Mouse (Mus musculus) neural tube, embryonic 14.5 days (tissue): Measurements from ENCODE around the gene Ccr1. TPM values are rescaled to one million over a fixed set of nuclear protein-coding genes. Genes with fewer than 3 reads are reported as not detected.

Experiments
- ATAC-seq: fragments of 200-750 bp; cut with Nextera tagmentation; 2 replicates; pipeline ENCODE4 v1.8.0; 2017; ENCODE audit warnings: low read depth, mild to moderate bottlenecking, moderate TSS enrichment, moderate library complexity
- H3K27ac ChIP-seq: fragments of 300-500 bp; sonication (generic); 2 replicates; pipeline ENCODE4 v1.5.1; 2014; ENCODE audit warnings: low read depth, mild to moderate bottlenecking, control low read depth, low read length, moderate library complexity, mixed read lengths
- H3K27me3 ChIP-seq: fragments of 300-500 bp; sonication (generic); 2 replicates; pipeline ENCODE4 v1.6.1; 2014; ENCODE audit warnings: low read length; ENCODE audit not compliant: control insufficient read depth, insufficient read depth
- H3K36me3 ChIP-seq: fragments of 300-500 bp; sonication (generic); 2 replicates; pipeline ENCODE4 v1.6.1; 2014; ENCODE audit warnings: low read length, mixed read lengths; ENCODE audit not compliant: control insufficient read depth, insufficient read depth
- H3K4me1 ChIP-seq: fragments of 300-500 bp; sonication (generic); 2 replicates; pipeline ENCODE4 v1.6.1; 2014; ENCODE audit warnings: low read length; ENCODE audit not compliant: control insufficient read depth, insufficient read depth
- H3K4me2 ChIP-seq: fragments of 300-500 bp; sonication (generic); 2 replicates; pipeline ENCODE4 v1.6.1; 2014; ENCODE audit warnings: mild to moderate bottlenecking, low read depth, low read length, control low read depth
- H3K4me3 ChIP-seq: fragments of 300-500 bp; sonication (generic); 2 replicates; pipeline ENCODE4 v1.5.1; 2014; ENCODE audit warnings: low read depth, low read length, control low read depth, mixed read lengths
- H3K9ac ChIP-seq: fragments of 300-500 bp; sonication (generic); replicated peaks from 2 replicates; pipeline ENCODE4 v1.6.1; 2014; ENCODE audit warnings: low read depth, mild to moderate bottlenecking, control low read depth, low read length, mixed read lengths
- H3K9me3 ChIP-seq: fragments of 300-500 bp; sonication (generic); 2 replicates; pipeline ENCODE4 v1.6.1; 2016; ENCODE audit warnings: low read length; ENCODE audit not compliant: control insufficient read depth
- WGBS: fragments of 180-500 bp; shearing (Covaris S2); extraction: QIAGEN DNeasy Blood & Tissue Kit; methylation state at CpG from one replicate; pipeline ENCODE4 v1.1.7; 2014; 5-methylcytosine and 5-hydroxymethylcytosine counted together
- polyA plus RNA-seq: library from polyadenylated mRNA; unstranded; fragments of >200 nt; fragmentation: Nextera tagmentation; extraction: Ambion mirVana; gene quantifications from 2 replicates; pipeline ENCODE4 v1.2.1, GENCODE M21; 2014

Ccr1 gene
- polyA plus RNA-seq, 1 experiment from 2014 or later, result 0.12 TPM

- no peak overlapping the region for H3K4me2 ChIP-seq
- H3K4me1 ChIP-seq, result no peaks in the 10 kb centered on the region
- H3K27ac ChIP-seq, result no peak overlapping the region
- H3K9me3 ChIP-seq, result no peaks in the 10 kb centered on the region
- H3K36me3 ChIP-seq, result no peaks in the 10 kb centered on the region
- no peak overlapping the region for H3K4me3 ChIP-seq
- no peak for ATAC-seq
- no peak overlapping the region for H3K9ac ChIP-seq
- no peaks in the 10 kb centered on the region for H3K27me3 ChIP-seq
These were observed 27.9 kb downstream of the Ccr1 start for GRCm38 (mm10) chr9:123940628-123941027.

- Histone ChIP-seq H3K4me2 (no peak overlapping the region), H3K9ac (no peak overlapping the region), H3K27me3 (no peaks in the 10 kb centered on the region), H3K4me1 (no peaks in the 10 kb centered on the region), H3K27ac (no peak overlapping the region), H3K36me3 (no peaks in the 10 kb centered on the region), H3K4me3 (no peak overlapping the region), H3K9me3 (no peaks in the 10 kb centered on the region)
- 92% methylated on average over 1 of the region's 1 CpGs for WGBS
- no peak for ATAC-seq
These were observed 28.3 kb downstream of the Ccr1 start for GRCm38 (mm10) chr9:123940168-123940567.

DNA sequence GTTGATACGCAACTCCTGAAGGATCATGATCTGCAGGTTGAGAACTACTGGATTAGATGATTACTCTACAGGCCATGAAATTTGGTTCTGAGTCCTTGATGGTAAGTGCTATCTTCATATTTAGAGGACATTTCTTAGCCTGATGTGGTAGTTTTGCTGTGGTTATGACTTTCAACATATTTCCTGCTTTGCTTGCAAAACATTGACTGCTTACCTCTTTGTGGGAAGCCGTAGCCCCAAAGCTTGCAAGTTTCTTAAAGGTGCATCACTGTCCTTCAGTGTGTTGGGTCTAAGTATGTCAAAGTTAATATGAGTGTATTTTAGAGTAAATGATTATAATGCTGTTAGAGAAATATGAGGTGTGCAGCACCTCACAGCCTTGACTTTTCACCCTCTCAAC lies 30.5 kb downstream of the Ccr1 start:
- no peak overlapping the region for H3K4me2 ChIP-seq
- H3K27ac ChIP-seq, result no peak overlapping the region
- WGBS, result 93% methylated on average over 2 of the region's 2 CpGs
- H3K4me3 ChIP-seq, result no peak overlapping the region
- H3K4me1 ChIP-seq, result no peaks in the 10 kb centered on the region
- ATAC-seq, result no peak
- H3K9ac ChIP-seq, result no peak overlapping the region
- H3K27me3 ChIP-seq, result no peaks in the 10 kb centered on the region
- H3K9me3 ChIP-seq, result no peaks in the 10 kb centered on the region
- H3K36me3 ChIP-seq, result no peaks in the 10 kb centered on the region

DNA sequence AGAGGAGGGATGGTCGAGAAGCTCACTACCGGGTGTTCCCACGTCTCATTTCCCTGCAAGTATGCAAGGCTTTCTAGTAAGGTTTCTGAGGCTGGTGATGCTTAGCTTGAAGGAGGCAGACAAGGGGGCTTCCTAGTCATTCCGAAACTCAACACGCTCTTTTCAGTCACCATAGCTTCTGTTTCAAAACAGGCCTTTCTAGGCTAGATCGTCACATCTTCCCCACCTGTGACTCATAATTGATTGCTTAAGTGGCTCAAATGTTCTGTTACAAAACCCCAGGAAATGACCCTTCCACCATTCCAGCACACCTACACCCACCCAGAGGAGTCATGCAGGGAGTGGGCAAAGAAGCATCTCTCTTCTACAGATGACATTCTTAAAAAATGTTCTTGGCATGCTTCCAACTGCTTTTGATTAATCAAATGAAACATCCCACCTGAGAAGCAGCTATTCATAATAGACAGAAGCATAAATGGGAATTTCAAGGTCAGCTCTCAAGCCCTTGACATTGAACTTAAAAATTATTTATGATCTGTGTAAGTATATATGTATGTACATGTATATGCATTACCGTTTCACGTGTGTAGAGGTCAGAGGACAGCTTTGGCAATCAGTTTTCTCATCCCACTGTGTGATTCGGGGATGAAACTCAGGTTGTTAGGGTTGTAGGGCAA lies 31.8 kb downstream of the Ccr1 start:
- H3K27ac ChIP-seq, result no peak overlapping the region
- H3K4me1 ChIP-seq, result no peaks in the 10 kb centered on the region
- WGBS, result 87% methylated on average over 9 of the region's 9 CpGs
- no peak overlapping the region for H3K4me3 ChIP-seq
- no peak overlapping the region for H3K4me2 ChIP-seq
- no peak overlapping the region for H3K9ac ChIP-seq
- no peaks in the 10 kb centered on the region for H3K27me3 ChIP-seq
- H3K36me3 ChIP-seq, result no peaks in the 10 kb centered on the region
- no peaks in the 10 kb centered on the region for H3K9me3 ChIP-seq
- no peak for ATAC-seq

DNA sequence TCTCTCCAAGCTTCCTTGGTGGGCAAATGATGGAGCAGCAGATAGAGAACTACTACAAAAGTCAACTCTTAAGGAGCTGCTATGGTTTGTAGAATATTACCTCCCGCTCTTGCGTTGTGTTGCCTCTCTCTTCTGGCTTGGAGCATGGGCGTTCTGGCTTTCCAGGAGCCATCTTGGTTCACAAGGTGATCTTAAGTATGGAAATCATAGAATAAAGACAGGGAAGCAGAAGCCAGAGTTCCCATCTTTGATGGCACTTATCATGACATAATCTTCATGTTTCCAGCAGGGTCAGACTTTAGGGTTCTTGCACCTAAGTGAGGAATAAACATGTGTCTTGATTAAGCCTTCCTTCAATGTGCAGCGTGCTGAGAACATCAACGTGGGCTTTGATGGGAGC lies 32.7 kb downstream of the Ccr1 start:
- no peak overlapping the region for H3K27ac ChIP-seq
- no peak overlapping the region for H3K4me2 ChIP-seq
- no peak overlapping the region for H3K4me3 ChIP-seq
- no peaks in the 10 kb centered on the region for H3K36me3 ChIP-seq
- no peak for ATAC-seq
- 91% methylated on average over 5 of the region's 5 CpGs for WGBS
- no peaks in the 10 kb centered on the region for H3K4me1 ChIP-seq
- H3K9me3 ChIP-seq, result no peaks in the 10 kb centered on the region
- no peaks in the 10 kb centered on the region for H3K27me3 ChIP-seq
- H3K9ac ChIP-seq, result no peak overlapping the region

DNA sequence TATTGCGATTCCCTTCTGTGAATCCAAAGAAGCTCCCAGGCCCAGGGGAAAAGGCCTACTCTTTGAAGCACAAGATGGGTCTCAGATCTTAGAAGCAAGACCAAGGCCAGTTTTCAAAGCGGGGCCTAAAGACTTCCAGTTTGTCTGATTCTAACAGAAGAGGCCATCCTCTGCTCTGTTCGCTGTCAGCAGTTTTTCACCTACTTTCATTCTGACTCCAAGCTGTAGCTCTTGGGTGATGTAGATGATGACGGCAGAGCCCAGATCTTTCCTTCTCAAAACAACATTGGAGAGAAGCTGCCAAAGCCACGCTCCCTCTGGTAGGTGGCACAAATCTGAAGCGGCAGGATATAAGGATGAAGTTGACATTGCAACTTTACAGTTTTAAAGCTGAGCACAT lies 33.1 kb downstream of the Ccr1 start:
- H3K4me2 ChIP-seq, result no peak overlapping the region
- H3K27me3 ChIP-seq, result no peaks in the 10 kb centered on the region
- ATAC-seq, result no peak
- H3K9ac ChIP-seq, result no peak overlapping the region
- no peaks in the 10 kb centered on the region for H3K9me3 ChIP-seq
- no peaks in the 10 kb centered on the region for H3K4me1 ChIP-seq
- H3K36me3 ChIP-seq, result no peaks in the 10 kb centered on the region
- no peak overlapping the region for H3K27ac ChIP-seq
- WGBS, result 92% methylated on average over 6 of the region's 6 CpGs
- no peak overlapping the region for H3K4me3 ChIP-seq

DNA sequence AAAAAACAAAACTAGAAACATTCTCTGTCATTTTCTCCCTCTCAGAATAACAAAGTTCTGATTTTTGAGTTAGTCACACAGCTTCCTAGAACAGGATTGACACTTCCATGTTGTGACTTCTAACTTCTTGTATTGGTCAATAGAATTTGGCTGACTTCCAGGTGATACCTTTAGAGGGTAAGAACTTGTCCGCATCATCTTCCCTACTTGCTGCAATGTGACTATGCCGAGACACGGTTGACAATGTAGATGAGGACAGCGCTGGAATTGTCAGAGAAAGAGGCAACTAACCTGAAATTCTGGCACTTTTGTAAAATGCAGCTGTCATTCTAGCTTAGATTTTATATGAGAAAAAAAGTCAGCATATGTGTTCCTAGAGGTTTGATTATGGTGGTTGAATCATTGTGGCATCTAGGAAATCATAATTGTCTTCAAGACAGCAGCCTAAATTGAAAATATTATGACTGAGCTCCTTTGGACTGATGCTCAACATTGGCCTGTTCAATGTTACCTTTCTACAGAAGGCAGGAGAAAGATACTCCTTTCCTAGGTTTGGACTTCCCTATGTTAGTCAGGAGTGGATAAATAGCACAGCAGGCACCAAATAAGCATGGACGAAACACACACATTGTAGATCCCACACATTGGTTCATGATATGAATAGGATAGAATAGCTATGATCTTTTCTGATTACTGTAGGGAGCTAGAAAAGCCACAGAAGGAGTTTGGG lies 34.6 kb downstream of the Ccr1 start:
- no peak overlapping the region for H3K27ac ChIP-seq
- 92% methylated on average over 5 of the region's 5 CpGs for WGBS
- no peaks in the 10 kb centered on the region for H3K4me1 ChIP-seq
- H3K9ac ChIP-seq, result no peak overlapping the region
- no peak overlapping the region for H3K4me2 ChIP-seq
- no peak overlapping the region for H3K4me3 ChIP-seq
- no peaks in the 10 kb centered on the region for H3K9me3 ChIP-seq
- no peaks in the 10 kb centered on the region for H3K36me3 ChIP-seq
- no peak for ATAC-seq
- no peaks in the 10 kb centered on the region for H3K27me3 ChIP-seq

DNA sequence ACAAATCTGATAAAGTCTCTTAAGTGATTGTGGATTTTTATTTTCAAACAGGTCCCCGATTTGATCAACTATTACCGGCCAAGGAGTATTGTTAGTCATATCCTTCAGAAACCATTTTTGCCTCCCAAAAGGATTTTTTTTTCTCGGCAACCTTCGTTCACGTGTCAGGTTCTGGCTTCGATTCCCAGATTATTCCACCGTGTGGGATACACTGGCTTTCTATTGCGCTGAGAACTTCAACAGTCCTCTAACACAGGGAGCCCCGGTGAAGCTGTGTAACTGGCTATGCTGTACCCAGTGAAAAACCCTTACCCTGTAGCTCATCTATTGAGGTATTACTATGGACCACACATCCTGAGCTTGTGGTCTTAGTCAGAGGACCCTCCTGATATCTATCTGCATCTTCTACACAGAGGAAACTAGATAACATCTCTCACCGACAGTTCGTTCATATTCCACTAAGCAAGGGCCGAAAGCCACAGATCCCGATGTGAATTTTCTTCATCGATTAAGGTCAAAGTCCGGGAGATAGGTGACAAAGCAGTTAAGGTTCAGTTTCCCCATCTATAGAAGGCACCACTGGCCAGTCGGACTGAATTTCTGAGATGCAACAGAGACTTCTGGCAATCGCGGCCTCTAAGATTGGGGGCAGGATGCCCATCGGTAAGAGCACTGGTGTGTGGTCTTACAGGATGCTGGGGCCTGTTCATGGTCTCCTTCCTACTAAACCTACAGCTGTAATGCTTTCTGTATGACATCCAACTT lies 35.4 kb downstream of the Ccr1 start:
- no peak for ATAC-seq

More for the DNA sequence above, 35.4 kb downstream of the Ccr1 start:
- 95% methylated on average over 19 of the region's 19 CpGs for WGBS
- H3K9ac ChIP-seq, result no peak overlapping the region
- H3K36me3 ChIP-seq, result no peaks in the 10 kb centered on the region
- H3K4me2 ChIP-seq, result no peak overlapping the region
- H3K27me3 ChIP-seq, result no peaks in the 10 kb centered on the region
- H3K9me3 ChIP-seq, result no peaks in the 10 kb centered on the region
- no peak overlapping the region for H3K4me3 ChIP-seq
- H3K27ac ChIP-seq, result no peak overlapping the region
- no peaks in the 10 kb centered on the region for H3K4me1 ChIP-seq
